Mouse (Mus musculus): ENCODE results near the gene Gm3269.
A peak's percentile ranks its signal among the peaks of the same experiment; 100 is the strongest.
"Not testable (repeated sequence)": the region's sequence is repeated elsewhere in the genome, so short reads cannot be mapped to it uniquely, and the experiment has no call there.

The Gm3269 gene

GRCm38 (mm10) chr14:4837806-4838205 lies at the start of gene Gm3269:
Gm3269 (plus strand) TSS chr14:4838106.
- not testable (repeated sequence) for DNase-seq

GRCm38 (mm10) chr14:4806421-4806820 lies 31.5 kb upstream of the Gm3269 start:
- peak; percentile 91 for DNase-seq

GRCm38 (mm10) chr14:4821950-4822349 lies 16.0 kb upstream of the Gm3269 start:
- peak; percentile 83 for DNase-seq

- peak; percentile 97 for DNase-seq
Measured at GRCm38 (mm10) chr14:4855299-4855980, 17.5 kb downstream of the Gm3269 start, which contains the start of gene Gm3264. Gm3264 (plus strand) TSS chr14:4855576.

GRCm38 (mm10) chr14:4892116-4892515 lies 54.2 kb downstream of the Gm3269 start, which contains the start of gene Gm3278:
Gm3278 (plus strand) TSS chr14:4892416.
- not testable (repeated sequence) for DNase-seq
